Mouse (Mus musculus): Measurements from ENCODE around the gene Ankrd24.

Ankrd24 gene

GRCm38 (mm10) chr10:81605666-81605973 lies 22.7 kb upstream of the Ankrd24 start:
- DNase-seq (ENCODE audit: low read depth, low spot score) = no peak

- DNase-seq (ENCODE audit: low read depth, low spot score) = peak; percentile 100
These were observed 22.2 kb upstream of the Ankrd24 start, which contains the start of gene BC025920 for GRCm38 (mm10) chr10:81605974-81606751. Gene BC025920 (plus strand): TSS chr10:81606270.

GRCm38 (mm10) chr10:81608308-81608707 lies 20.0 kb upstream of the Ankrd24 start:
- no peak for DNase-seq (ENCODE audit: low read depth, low spot score)

GRCm38 (mm10) chr10:81612779-81613178 lies 15.6 kb upstream of the Ankrd24 start:
- peak; percentile 42 for DNase-seq (ENCODE audit: low read depth, low spot score)

GRCm38 (mm10) chr10:81615486-81615885 lies 12.9 kb upstream of the Ankrd24 start:
- DNase-seq (ENCODE audit: low read depth, low spot score) = peak; percentile 46

GRCm38 (mm10) chr10:81619976-81620375 lies 8.4 kb upstream of the Ankrd24 start:
- DNase-seq (ENCODE audit: low read depth, low spot score) = no peak

GRCm38 (mm10) chr10:81620786-81621185 lies 7.6 kb upstream of the Ankrd24 start:
- no peak for DNase-seq (ENCODE audit: low read depth, low spot score)

- DNase-seq (ENCODE audit: low read depth, low spot score) = no peak
These were observed 4.9 kb upstream of the Ankrd24 start for GRCm38 (mm10) chr10:81623441-81623840.

GRCm38 (mm10) chr10:81626101-81626993 lies 2.0 kb upstream of the Ankrd24 start:
- DNase-seq (ENCODE audit: low read depth, low spot score) = no peak

- DNase-seq (ENCODE audit: low read depth, low spot score) = peak; percentile 99
These were observed 1.1 kb upstream of the Ankrd24 start, which contains the start of gene Sirt6 for GRCm38 (mm10) chr10:81626994-81627835. Gene Sirt6 (minus strand): TSS chr10:81627797.

- DNase-seq (ENCODE audit: low read depth, low spot score) = no peak
These were observed 512 bp upstream of the Ankrd24 start for GRCm38 (mm10) chr10:81627836-81628220.

GRCm38 (mm10) chr10:81633253-81634099 lies 5.1 kb downstream of the Ankrd24 start:
- peak; percentile 93 for DNase-seq (ENCODE audit: low read depth, low spot score)

- no peak for DNase-seq (ENCODE audit: low read depth, low spot score)
These were observed 8.0 kb downstream of the Ankrd24 start for GRCm38 (mm10) chr10:81636338-81636737.

- DNase-seq (ENCODE audit: low read depth, low spot score) = no peak
These were observed 9.8 kb downstream of the Ankrd24 start for GRCm38 (mm10) chr10:81638101-81638500.

- peak; percentile 38 for DNase-seq (ENCODE audit: low read depth, low spot score)
These were observed 12.5 kb downstream of the Ankrd24 start for GRCm38 (mm10) chr10:81640825-81641224.

- DNase-seq (ENCODE audit: low read depth, low spot score) = peak; percentile 10
These were observed 13.2 kb downstream of the Ankrd24 start for GRCm38 (mm10) chr10:81641566-81641965.

GRCm38 (mm10) chr10:81641978-81642647 lies 13.8 kb downstream of the Ankrd24 start:
- peak; percentile 22 for DNase-seq (ENCODE audit: low read depth, low spot score)

- DNase-seq (ENCODE audit: low read depth, low spot score) = no peak
These were observed 14.5 kb downstream of the Ankrd24 start for GRCm38 (mm10) chr10:81642648-81643448.

GRCm38 (mm10) chr10:81643449-81644055 lies 15.2 kb downstream of the Ankrd24 start:
- peak; percentile 99 for DNase-seq (ENCODE audit: low read depth, low spot score)

Data from brain, adult 2 months (tissue).